Mouse (Mus musculus): ENCODE results near the gene Cds2.

- TF ChIP-seq CTCF (IDR thresholded peaks at IDR 0.05; ENCODE audit: low read depth, low read length) (no peak), POLR2A (IDR thresholded peaks at IDR 0.05; ENCODE audit: extremely low read depth, insufficient read depth, low read length) (no peak)
Measured at GRCm38 (mm10) chr2:132276249-132276648, 13.3 kb downstream of the Cds2 start.
